Mouse (Mus musculus): ENCODE measurements around the gene Dnajc16. TPM values are rescaled to one million over a fixed set of nuclear protein-coding genes. Genes with fewer than 3 reads are reported as not detected.

The Dnajc16 gene
- polyA plus RNA-seq, 1 experiment = 9.1 TPM

- no peak for TF ChIP-seq CTCF (IDR thresholded peaks at IDR 0.05; ENCODE audit: low read depth, low read length)
- no peak for TF ChIP-seq POLR2A (IDR thresholded peaks at IDR 0.05; ENCODE audit: insufficient read depth, low read length)
- TF ChIP-seq EP300 (IDR thresholded peaks at IDR 0.05; ENCODE audit: insufficient read depth, low read depth, low read length) = no peak
- peaks cover 5% of the 10 kb centered on the region for H3K36me3 ChIP-seq (ENCODE audit: control insufficient read depth, insufficient read depth, low read length, poor library complexity, severe bottlenecking)
- H3K27ac ChIP-seq (ENCODE audit: insufficient read depth, low read length) = no peak overlapping the region
- H3K9me3 ChIP-seq (replicated peaks; ENCODE audit: control insufficient read depth, insufficient read depth, low read length, poor library complexity, severe bottlenecking) = no peaks in the 10 kb centered on the region
- no peak overlapping the region for H3K9ac ChIP-seq (ENCODE audit: low read depth, poor library complexity, severe bottlenecking)
- no peaks in the 10 kb centered on the region for H3K27me3 ChIP-seq (ENCODE audit: control insufficient read depth, insufficient read depth, low read length, poor library complexity, severe bottlenecking)
- H3K4me3 ChIP-seq (ENCODE audit: low read depth, low read length) = no peak overlapping the region
- no peaks in the 10 kb centered on the region for H3K4me1 ChIP-seq (ENCODE audit: control insufficient read depth, insufficient read depth, low read length)
Observed at GRCm38 (mm10) chr4:141724594-141724993, 66.1 kb downstream of the Dnajc16 start.

GRCm38 (mm10) chr4:141723673-141724068 lies 67.1 kb downstream of the Dnajc16 start:
- H3K27me3 ChIP-seq (ENCODE audit: control insufficient read depth, insufficient read depth, low read length, poor library complexity, severe bottlenecking) = no peaks in the 10 kb centered on the region
- TF ChIP-seq EP300 (IDR thresholded peaks at IDR 0.05; ENCODE audit: insufficient read depth, low read depth, low read length) = no peak
- TF ChIP-seq CTCF (IDR thresholded peaks at IDR 0.05; ENCODE audit: low read depth, low read length) = no peak
- TF ChIP-seq POLR2A (IDR thresholded peaks at IDR 0.05; ENCODE audit: insufficient read depth, low read length) = no peak
- H3K27ac ChIP-seq (ENCODE audit: insufficient read depth, low read length) = no peak overlapping the region
- peak overlapping the region; percentile 87 for H3K9ac ChIP-seq (ENCODE audit: low read depth, poor library complexity, severe bottlenecking)
- H3K9me3 ChIP-seq (replicated peaks; ENCODE audit: control insufficient read depth, insufficient read depth, low read length, poor library complexity, severe bottlenecking) = no peaks in the 10 kb centered on the region
- H3K36me3 ChIP-seq (ENCODE audit: control insufficient read depth, insufficient read depth, low read length, poor library complexity, severe bottlenecking) = peaks cover 5% of the 10 kb centered on the region
- H3K4me3 ChIP-seq (ENCODE audit: low read depth, low read length) = peak overlapping the region; percentile 73
- no peaks in the 10 kb centered on the region for H3K4me1 ChIP-seq (ENCODE audit: control insufficient read depth, insufficient read depth, low read length)

- Histone ChIP-seq H3K4me3 (ENCODE audit: low read depth, low read length) (peak within 1 kb of the TSS; percentile 73), H3K4me1 (ENCODE audit: control insufficient read depth, insufficient read depth, low read length) (no peaks in the 10 kb centered on the region), H3K27me3 (ENCODE audit: control insufficient read depth, insufficient read depth, low read length, poor library complexity, severe bottlenecking) (no peaks in the 10 kb centered on the region), H3K27ac (ENCODE audit: insufficient read depth, low read length) (no peak within 1 kb of the TSS), H3K36me3 (ENCODE audit: control insufficient read depth, insufficient read depth, low read length, poor library complexity, severe bottlenecking) (peaks cover 5% of the 10 kb centered on the region), H3K9ac (ENCODE audit: low read depth, poor library complexity, severe bottlenecking) (peak within 1 kb of the TSS; percentile 87), H3K9me3 (replicated peaks; ENCODE audit: control insufficient read depth, insufficient read depth, low read length, poor library complexity, severe bottlenecking) (no peaks in the 10 kb centered on the region)
- TF ChIP-seq POLR2A (IDR thresholded peaks at IDR 0.05; ENCODE audit: insufficient read depth, low read length) = peak; percentile 53
- TF ChIP-seq EP300 (IDR thresholded peaks at IDR 0.05; ENCODE audit: insufficient read depth, low read depth, low read length) = no peak
Observed at GRCm38 (mm10) chr4:141722731-141723672, 67.7 kb downstream of the Dnajc16 start, which contains the start of gene Ddi2. Gene Ddi2 (minus strand): TSS chr4:141723419.

- no peak for TF ChIP-seq EP300 (IDR thresholded peaks at IDR 0.05; ENCODE audit: insufficient read depth, low read depth, low read length)
- TF ChIP-seq CTCF (IDR thresholded peaks at IDR 0.05; ENCODE audit: low read depth, low read length) = no peak
- TF ChIP-seq POLR2A (IDR thresholded peaks at IDR 0.05; ENCODE audit: insufficient read depth, low read length) = no peak
- Histone ChIP-seq H3K27ac (ENCODE audit: insufficient read depth, low read length) (no peak overlapping the region), H3K27me3 (ENCODE audit: control insufficient read depth, insufficient read depth, low read length, poor library complexity, severe bottlenecking) (no peaks in the 10 kb centered on the region), H3K36me3 (ENCODE audit: control insufficient read depth, insufficient read depth, low read length, poor library complexity, severe bottlenecking) (peaks cover 6% of the 10 kb centered on the region), H3K4me3 (ENCODE audit: low read depth, low read length) (peak overlapping the region; percentile 68), H3K4me1 (ENCODE audit: control insufficient read depth, insufficient read depth, low read length) (no peaks in the 10 kb centered on the region), H3K9ac (ENCODE audit: low read depth, poor library complexity, severe bottlenecking) (peak overlapping the region; percentile 87), H3K9me3 (replicated peaks; ENCODE audit: control insufficient read depth, insufficient read depth, low read length, poor library complexity, severe bottlenecking) (no peaks in the 10 kb centered on the region)
Observed at GRCm38 (mm10) chr4:141721961-141722360, 68.8 kb downstream of the Dnajc16 start.

- H3K27me3 ChIP-seq (ENCODE audit: control insufficient read depth, insufficient read depth, low read length, poor library complexity, severe bottlenecking) = no peaks in the 10 kb centered on the region
- H3K4me1 ChIP-seq (ENCODE audit: control insufficient read depth, insufficient read depth, low read length) = no peaks in the 10 kb centered on the region
- H3K9me3 ChIP-seq (replicated peaks; ENCODE audit: control insufficient read depth, insufficient read depth, low read length, poor library complexity, severe bottlenecking) = no peaks in the 10 kb centered on the region
- peaks cover 10% of the 10 kb centered on the region for H3K36me3 ChIP-seq (ENCODE audit: control insufficient read depth, insufficient read depth, low read length, poor library complexity, severe bottlenecking)
- no peak overlapping the region for H3K4me3 ChIP-seq (ENCODE audit: low read depth, low read length)
- H3K9ac ChIP-seq (ENCODE audit: low read depth, poor library complexity, severe bottlenecking) = no peak overlapping the region
- H3K27ac ChIP-seq (ENCODE audit: insufficient read depth, low read length) = no peak overlapping the region
- no peak for TF ChIP-seq POLR2A (IDR thresholded peaks at IDR 0.05; ENCODE audit: insufficient read depth, low read length)
- TF ChIP-seq EP300 (IDR thresholded peaks at IDR 0.05; ENCODE audit: insufficient read depth, low read depth, low read length) = no peak
- no peak for TF ChIP-seq CTCF (IDR thresholded peaks at IDR 0.05; ENCODE audit: low read depth, low read length)
Observed at GRCm38 (mm10) chr4:141720761-141721523, 69.8 kb downstream of the Dnajc16 start.

Data from ES-Bruce4 (cell line).